Mouse (Mus musculus) left cerebral cortex, postnatal 10 days (tissue): Measurements from ENCODE around the gene Pik3r5. TPM values are rescaled to one million over a fixed set of nuclear protein-coding genes. Genes with fewer than 3 reads are reported as not detected.

Source experiments
- DNase-seq, 2 experiments: peaks; one replicate each; pipeline ENCODE4 v3.0.0; 2021 to 2022; ENCODE audit warnings: low spot score in 2 of 2, mixed read lengths in 1 of 2; ENCODE audit errors: extremely low spot score in 1 of 2
- intact Hi-C: fragments of 180-260 bp; cut with DNase I; formaldehyde crosslinking; loops from one replicate; pipeline ENCODE4 v1.15.1; 2025
- total RNA-seq, 2 experiments: library from RNA; stranded (reverse); gene quantifications; 2 replicates each; pipeline ENCODE4 v1.2.3; 2021

Pik3r5 gene
- total RNA-seq, 2 experiments from 2014 or later = 2.5 to 2.7 TPM

GRCm38 (mm10) chr11:68498999-68499699, 67.2 kb downstream of the Pik3r5 start:
- intact Hi-C loops = no loop called here
- no peak for DNase-seq

GRCm38 (mm10) chr11:68500949-68501350, 69.0 kb downstream of the Pik3r5 start:
- no peak for DNase-seq
- intact Hi-C loops = no loop called here

- intact Hi-C loops = no loop called here
- DNase-seq = no peak
Measured at GRCm38 (mm10) chr11:68502408-68502807, 70.5 kb downstream of the Pik3r5 start.

GRCm38 (mm10) chr11:68502902-68503629, 71.1 kb downstream of the Pik3r5 start, which contains the start of gene Pik3r6:
Pik3r6 (plus strand) TSS chr11:68503019.
- intact Hi-C loops = no loop called here
- DNase-seq = no peak

- no peak for DNase-seq
- intact Hi-C loops = no loop called here
Measured at GRCm38 (mm10) chr11:68504913-68505312, 73.0 kb downstream of the Pik3r5 start.

GRCm38 (mm10) chr11:68507246-68507645, 75.3 kb downstream of the Pik3r5 start:
- intact Hi-C loops = no loop called here
- DNase-seq = no peak

GRCm38 (mm10) chr11:68508619-68509018, 76.7 kb downstream of the Pik3r5 start:
- DNase-seq = no peak
- intact Hi-C loops = no loop called here

- intact Hi-C loops = no loop called here
- DNase-seq = no peak
Measured at GRCm38 (mm10) chr11:68509194-68509593, 77.3 kb downstream of the Pik3r5 start.

- intact Hi-C loops = no loop called here
- no peak for DNase-seq
Measured at GRCm38 (mm10) chr11:68513969-68514368, 82.0 kb downstream of the Pik3r5 start.

GRCm38 (mm10) chr11:68519362-68519761, 87.4 kb downstream of the Pik3r5 start:
- DNase-seq = no peak
- intact Hi-C loops = no loop called here

GRCm38 (mm10) chr11:68519815-68520214, 87.9 kb downstream of the Pik3r5 start:
- intact Hi-C loops = no loop called here
- DNase-seq = no peak

- no peak for DNase-seq
- intact Hi-C loops = no loop called here
Measured at GRCm38 (mm10) chr11:68520439-68520838, 88.5 kb downstream of the Pik3r5 start.

GRCm38 (mm10) chr11:68521352-68521751, 89.4 kb downstream of the Pik3r5 start:
- intact Hi-C loops = no loop called here

GRCm38 (mm10) chr11:68526441-68526840, 94.5 kb downstream of the Pik3r5 start:
- no peak for DNase-seq
- intact Hi-C loops = no loop called here

More at GRCm38 (mm10) chr11:68521352-68521751, 89.4 kb downstream of the Pik3r5 start:
- no peak for DNase-seq

- peak in 1 of 2 experiments; percentile 81 for DNase-seq
- intact Hi-C loops = no loop called here
Measured at GRCm38 (mm10) chr11:68531066-68531806, 99.3 kb downstream of the Pik3r5 start.

GRCm38 (mm10) chr11:68531941-68532535, 100.1 kb downstream of the Pik3r5 start:
- DNase-seq = no peak
- intact Hi-C loops = no loop called here

- intact Hi-C loops = no loop called here
- no peak for DNase-seq
Measured at GRCm38 (mm10) chr11:68532773-68533172, 100.9 kb downstream of the Pik3r5 start.

- intact Hi-C loops = no loop called here
- no peak for DNase-seq
Measured at GRCm38 (mm10) chr11:68533971-68534475, 102.1 kb downstream of the Pik3r5 start.

GRCm38 (mm10) chr11:68536026-68536425, 104.1 kb downstream of the Pik3r5 start:
- intact Hi-C loops = no loop called here
- DNase-seq = no peak
